ENCODE assay signal across 9 mouse cellular contexts in genomic region chr19:5636571-5637041, GRCm38 (mm10). TPM values are rescaled to one million over a fixed set of nuclear protein-coding genes. Genes with fewer than 3 reads are reported as not detected.
A peak's percentile ranks its signal among the peaks of the same experiment; 100 is the strongest.
DNase-seq lines count a peak whose midpoint lies in the region; ATAC-seq and TF ChIP-seq lines count a peak whose summit lies in the region.
"Had no signal": no experiment of that assay in that cellular context is flagged by ENCODE, and none has a peak within 500 bp of the region (broad histone marks: within the 10 kb centered on the region; RNA-seq: fewer than 3 reads in every experiment).

No protein-coding gene starts in this region.

- H3K27ac ChIP-seq in kidney, adult 2 months (ENCODE audit: insufficient read depth, low read depth, low read length): peak overlapping the region; percentile 99
- peak overlapping the region; percentile 97 for H3K27ac ChIP-seq in brown adipose tissue, adult 24 weeks (replicated peaks; ENCODE audit: low read depth, low read length)
- peak overlapping the region; percentile 91 to 95 for H3K27ac ChIP-seq in heart, embryonic 14.5 days (replicated peaks in 1 of 2; ENCODE audit: control insufficient read depth in 1 of 2, insufficient read depth in 1 of 2, low read depth in 2 of 2, low read length in 2 of 2)
- H3K27ac ChIP-seq in limb, embryonic 10.5 days: peak overlapping the region; percentile 95
- H3K27ac ChIP-seq in midbrain, embryonic 14.5 days (replicated peaks; ENCODE audit: low read depth, low read length): peak overlapping the region; percentile 91

- peak overlapping the region; percentile 94 for H3K9ac ChIP-seq in heart, embryonic 14.5 days (ENCODE audit: low read length)
- peak overlapping the region; percentile 91 for H3K9ac ChIP-seq in midbrain, embryonic 14.5 days (replicated peaks; ENCODE audit: low read length)

- 9% methylated on average over 12 of the region's 12 CpGs for WGBS in kidney, adult 2 months
- 39% methylated on average over 12 of the region's 12 CpGs for WGBS in heart, embryonic 14.5 days
- WGBS in limb, embryonic 10.5 days: 46% methylated on average over 12 of the region's 12 CpGs
- 37% methylated on average over 12 of the region's 12 CpGs for WGBS in midbrain, embryonic 14.5 days

- no peaks in the 10 kb centered on the region for H3K27me3 ChIP-seq in kidney, adult 2 months (replicated peaks; ENCODE audit: control insufficient read depth, insufficient read depth, low read length)
- H3K27me3 ChIP-seq in heart, embryonic 14.5 days (ENCODE audit: control insufficient read depth, insufficient read depth, low read length): no peaks in the 10 kb centered on the region
- H3K27me3 ChIP-seq in limb, embryonic 10.5 days (ENCODE audit: low read depth, poor library complexity, severe bottlenecking): no peaks in the 10 kb centered on the region
- H3K27me3 ChIP-seq in midbrain, embryonic 14.5 days (ENCODE audit: control insufficient read depth, insufficient read depth, low read length): no peaks in the 10 kb centered on the region
- H3K27me3 ChIP-seq: Patski had no signal

- TF ChIP-seq CTCF in kidney, adult 2 months (conservative IDR thresholded peaks at IDR 0.05; ENCODE audit: insufficient read depth, insufficient read length, low read depth, low read length): no peak

- H3K9me3 ChIP-seq in heart, embryonic 14.5 days (ENCODE audit: control insufficient read depth, low read length): no peaks in the 10 kb centered on the region
- no peaks in the 10 kb centered on the region for H3K9me3 ChIP-seq in limb, embryonic 10.5 days (replicated peaks)
- no peaks in the 10 kb centered on the region for H3K9me3 ChIP-seq in midbrain, embryonic 14.5 days (ENCODE audit: control insufficient read depth, low read length)

- peak; percentile 79 for DNase-seq in kidney, adult 2 months
- DNase-seq in kidney, postnatal 10 days: no peak
- DNase-seq in limb, embryonic 10.5 days (ENCODE audit: low spot score): peak; percentile 40
- DNase-seq in midbrain, embryonic 14.5 days: no peak
- DNase-seq in adrenal gland, adult 8-10 months: no peak
- DNase-seq in left cerebral cortex, adult 18-20 months (ENCODE audit: low spot score in 2 of 2): no peak

- no peak for TF ChIP-seq POLR2A in kidney, adult 2 months (IDR thresholded peaks at IDR 0.05; ENCODE audit: low read depth, low read length)

- H3K4me2 ChIP-seq in heart, embryonic 14.5 days (ENCODE audit: low read length): peak overlapping the region; percentile 89
- peak overlapping the region; percentile 97 for H3K4me2 ChIP-seq in midbrain, embryonic 14.5 days (ENCODE audit: low read length)

- no peak for ATAC-seq in heart, embryonic 14.5 days (ENCODE audit: insufficient number of reproducible peaks, insufficient read depth, low FRiP score, low read depth)
- ATAC-seq in midbrain, embryonic 14.5 days (ENCODE audit: low FRiP score, low TSS enrichment): no peak

- peaks cover 12% of the 10 kb centered on the region; the same call in 1 of the 2 replicates for H3K4me1 ChIP-seq in kidney, adult 2 months (ENCODE audit: control insufficient read depth, insufficient read depth, low read length)
- H3K4me1 ChIP-seq in brown adipose tissue, adult 24 weeks (ENCODE audit: control insufficient read depth, insufficient read depth, insufficient read length, low read length): 0 out of 2 replicates have a peak, but pooled peaks cover 4% of the 10 kb centered on the region
- peaks cover 18 to 36% of the 10 kb centered on the region in 2 experiments for H3K4me1 ChIP-seq in heart, embryonic 14.5 days (ENCODE audit: control insufficient read depth in 2 of 2, insufficient read depth in 2 of 2, low read length in 2 of 2)
- peaks cover 44% of the 10 kb centered on the region for H3K4me1 ChIP-seq in limb, embryonic 10.5 days
- peaks cover 12% of the 10 kb centered on the region for H3K4me1 ChIP-seq in midbrain, embryonic 14.5 days (ENCODE audit: control insufficient read depth, insufficient read depth, low read length)

- no peaks in the 10 kb centered on the region for H3K36me3 ChIP-seq in kidney, adult 2 months (ENCODE audit: control insufficient read depth, insufficient read depth, low read length)
- H3K36me3 ChIP-seq in heart, embryonic 14.5 days (ENCODE audit: control insufficient read depth, insufficient read depth, low read length): peaks cover 32% of the 10 kb centered on the region
- peaks cover 31% of the 10 kb centered on the region for H3K36me3 ChIP-seq in limb, embryonic 10.5 days
- H3K36me3 ChIP-seq in midbrain, embryonic 14.5 days (ENCODE audit: control insufficient read depth, insufficient read depth, low read length): peaks cover 30% of the 10 kb centered on the region

- peak overlapping the region; percentile 91 for H3K4me3 ChIP-seq in kidney, adult 2 months (ENCODE audit: insufficient read depth, low read depth, low read length)
- H3K4me3 ChIP-seq in brown adipose tissue, adult 24 weeks (ENCODE audit: insufficient read depth, low read depth, low read length): peak overlapping the region; percentile 93
- H3K4me3 ChIP-seq in heart, embryonic 14.5 days (ENCODE audit: control insufficient read depth in 1 of 2, insufficient read depth in 1 of 2, low read depth in 1 of 2, low read length in 2 of 2): peak overlapping the region; percentile 69 to 86
- peak overlapping the region; percentile 84 for H3K4me3 ChIP-seq in limb, embryonic 10.5 days
- H3K4me3 ChIP-seq in midbrain, embryonic 14.5 days (replicated peaks; ENCODE audit: low read depth, low read length): peak overlapping the region; percentile 77

RNA-seq across cellular contexts. Expression of gene Rela, which starts 0.7 kb away (rescaled TPM):
- 58.2 and 59.9 TPM in 2 replicates for polyA plus RNA-seq in kidney, adult 2 months (2012; rRNA removed)
- 22.8 and 24.6 TPM in 2 replicates for polyA plus RNA-seq in brown adipose tissue, adult 24 weeks (2012; ENCODE audit: insufficient read depth, insufficient read length, missing spikeins)
- 35.1 and 36.9 TPM in 2 replicates for polyA plus RNA-seq in heart, embryonic 14.5 days (2014; fragmentation: Nextera tagmentation; extraction: Ambion mirVana)
- 31.5 and 39.6 TPM in 2 replicates for polyA plus RNA-seq in limb, embryonic 10.5 days (2016; fragmentation: Nextera tagmentation; extraction: Ambion mirVana)
- 30.0 and 30.2 TPM in 2 replicates for polyA plus RNA-seq in midbrain, embryonic 14.5 days (2014; fragmentation: Nextera tagmentation; extraction: Ambion mirVana)
- total RNA-seq in adrenal gland, adult 8-10 months (2022): 100 to 1,000 TPM in 2 of 4 experiments, 10 to 100 TPM in 2; 90.0 to 114 (median 96.4) TPM
- total RNA-seq in left cerebral cortex, adult 18-20 months (2021): 10 to 100 TPM; 18.8 to 22.0 TPM

RNA-seq across cellular contexts. Expression of gene Kat5, which starts 26.6 kb away (rescaled TPM):
- 60.3 and 67.4 TPM in 2 replicates for polyA plus RNA-seq in kidney, adult 2 months (2012; rRNA removed)
- polyA plus RNA-seq in brown adipose tissue, adult 24 weeks (2012; ENCODE audit: insufficient read depth, insufficient read length, missing spikeins): 17.0 and 26.3 TPM in 2 replicates
- 19.7 and 20.0 TPM in 2 replicates for polyA plus RNA-seq in heart, embryonic 14.5 days (2014; fragmentation: Nextera tagmentation; extraction: Ambion mirVana)
- 51.5 and 59.3 TPM in 2 replicates for polyA plus RNA-seq in limb, embryonic 10.5 days (2016; fragmentation: Nextera tagmentation; extraction: Ambion mirVana)
- 49.5 and 58.3 TPM in 2 replicates for polyA plus RNA-seq in midbrain, embryonic 14.5 days (2014; fragmentation: Nextera tagmentation; extraction: Ambion mirVana)
- 10 to 100 TPM; 71.6 to 90.4 (median 76.6) TPM for total RNA-seq in adrenal gland, adult 8-10 months (2022)
- total RNA-seq in left cerebral cortex, adult 18-20 months (2021): 10 to 100 TPM; 92.6 to 96.3 TPM

RNA-seq across cellular contexts. Expression of gene Sipa1, which starts 26.9 kb away (rescaled TPM):
- polyA plus RNA-seq in kidney, adult 2 months (2012; rRNA removed): 35.4 and 36.9 TPM in 2 replicates
- polyA plus RNA-seq in brown adipose tissue, adult 24 weeks (2012; ENCODE audit: insufficient read depth, insufficient read length, missing spikeins): 10.0 and 11.6 TPM in 2 replicates
- 16.7 and 17.2 TPM in 2 replicates for polyA plus RNA-seq in heart, embryonic 14.5 days (2014; fragmentation: Nextera tagmentation; extraction: Ambion mirVana)
- polyA plus RNA-seq in limb, embryonic 10.5 days (2016; fragmentation: Nextera tagmentation; extraction: Ambion mirVana): 35.9 and 38.6 TPM in 2 replicates
- 8.1 and 11.5 TPM in 2 replicates for polyA plus RNA-seq in midbrain, embryonic 14.5 days (2014; fragmentation: Nextera tagmentation; extraction: Ambion mirVana)
- total RNA-seq in adrenal gland, adult 8-10 months (2022): 10 to 100 TPM; 40.3 to 76.9 (median 57.8) TPM
- 10 to 100 TPM; 11.5 to 13.3 TPM for total RNA-seq in left cerebral cortex, adult 18-20 months (2021)

RNA-seq across cellular contexts. Expression of gene Rnaseh2c, which starts 34.9 kb away (rescaled TPM):
- polyA plus RNA-seq in kidney, adult 2 months (2012; rRNA removed): 55.1 and 62.3 TPM in 2 replicates
- 55.5 and 74.0 TPM in 2 replicates for polyA plus RNA-seq in brown adipose tissue, adult 24 weeks (2012; ENCODE audit: insufficient read depth, insufficient read length, missing spikeins)
- 68.8 and 78.5 TPM in 2 replicates for polyA plus RNA-seq in heart, embryonic 14.5 days (2014; fragmentation: Nextera tagmentation; extraction: Ambion mirVana)
- 197 and 205 TPM in 2 replicates for polyA plus RNA-seq in limb, embryonic 10.5 days (2016; fragmentation: Nextera tagmentation; extraction: Ambion mirVana)
- 46.8 and 58.8 TPM in 2 replicates for polyA plus RNA-seq in midbrain, embryonic 14.5 days (2014; fragmentation: Nextera tagmentation; extraction: Ambion mirVana)
- 100 to 1,000 TPM; 123 to 156 (median 130) TPM for total RNA-seq in adrenal gland, adult 8-10 months (2022)
- 10 to 100 TPM; 83.1 to 83.4 TPM for total RNA-seq in left cerebral cortex, adult 18-20 months (2021)

RNA-seq across cellular contexts. Expression of gene Map3k11, which starts 51.9 kb away (rescaled TPM):
- 72.2 and 83.9 TPM in 2 replicates for polyA plus RNA-seq in kidney, adult 2 months (2012; rRNA removed)
- polyA plus RNA-seq in brown adipose tissue, adult 24 weeks (2012; ENCODE audit: insufficient read depth, insufficient read length, missing spikeins): 14.9 and 24.5 TPM in 2 replicates
- polyA plus RNA-seq in heart, embryonic 14.5 days (2014; fragmentation: Nextera tagmentation; extraction: Ambion mirVana): 16.7 and 22.4 TPM in 2 replicates
- polyA plus RNA-seq in limb, embryonic 10.5 days (2016; fragmentation: Nextera tagmentation; extraction: Ambion mirVana): 35.3 and 42.2 TPM in 2 replicates
- 6.8 and 12.1 TPM in 2 replicates for polyA plus RNA-seq in midbrain, embryonic 14.5 days (2014; fragmentation: Nextera tagmentation; extraction: Ambion mirVana)
- total RNA-seq in adrenal gland, adult 8-10 months (2022): 10 to 100 TPM; 40.8 to 53.6 (median 46.3) TPM
- 10 to 100 TPM; 18.8 to 22.4 TPM for total RNA-seq in left cerebral cortex, adult 18-20 months (2021)

Comparison
In these comparisons a context has a peak if more than half of its experiments do, and no peak if none do; other contexts are left out.
1. DNase-seq: peak in kidney, adult 2 months (single experiment) and limb, embryonic 10.5 days (single experiment); none in kidney, postnatal 10 days (single experiment), midbrain, embryonic 14.5 days (single experiment), adrenal gland, adult 8-10 months (single experiment) and left cerebral cortex, adult 18-20 months (0 of 2).
2. Peak in every context shown above with its lines, with median percentiles within 50 percentile points of each other: H3K27ac ChIP-seq and H3K4me3 ChIP-seq.